Mouse (Mus musculus): Measurements from ENCODE around the gene Hhat. TPM values are rescaled to one million over a fixed set of nuclear protein-coding genes. Genes with fewer than 3 reads are reported as not detected.

The Hhat gene
- polyA plus RNA-seq, 1 experiment = 3.1 TPM

- H3K9ac ChIP-seq (ENCODE audit: low read depth, poor library complexity, severe bottlenecking) = no peak overlapping the region
- no peaks in the 10 kb centered on the region for H3K27me3 ChIP-seq (ENCODE audit: control insufficient read depth, insufficient read depth, low read length, poor library complexity, severe bottlenecking)
- H3K36me3 ChIP-seq (ENCODE audit: control insufficient read depth, insufficient read depth, low read length, poor library complexity, severe bottlenecking) = no peaks in the 10 kb centered on the region
- no peak overlapping the region for H3K4me3 ChIP-seq (ENCODE audit: low read depth, low read length)
- H3K27ac ChIP-seq (ENCODE audit: insufficient read depth, low read length) = no peak overlapping the region
- TF ChIP-seq EP300 (IDR thresholded peaks at IDR 0.05; ENCODE audit: insufficient read depth, low read depth, low read length) (peak; percentile 9; the same call in 1 of the 2 replicates), CTCF (IDR thresholded peaks at IDR 0.05; ENCODE audit: low read depth, low read length) (no peak)
- no peaks in the 10 kb centered on the region for H3K4me1 ChIP-seq (ENCODE audit: control insufficient read depth, insufficient read depth, low read length)
- H3K9me3 ChIP-seq (replicated peaks; ENCODE audit: control insufficient read depth, insufficient read depth, low read length, poor library complexity, severe bottlenecking) = no peaks in the 10 kb centered on the region
Observed at GRCm38 (mm10) chr1:192796201-192797010, 25.4 kb upstream of the Hhat start.

GRCm38 (mm10) chr1:192794957-192795745 lies 24.1 kb upstream of the Hhat start:
- Histone ChIP-seq H3K9ac (ENCODE audit: low read depth, poor library complexity, severe bottlenecking) (no peak overlapping the region), H3K4me1 (ENCODE audit: control insufficient read depth, insufficient read depth, low read length) (peaks cover 2% of the 10 kb centered on the region), H3K27ac (ENCODE audit: insufficient read depth, low read length) (no peak overlapping the region), H3K4me3 (ENCODE audit: low read depth, low read length) (no peak overlapping the region), H3K27me3 (ENCODE audit: control insufficient read depth, insufficient read depth, low read length, poor library complexity, severe bottlenecking) (no peaks in the 10 kb centered on the region), H3K36me3 (ENCODE audit: control insufficient read depth, insufficient read depth, low read length, poor library complexity, severe bottlenecking) (no peaks in the 10 kb centered on the region), H3K9me3 (replicated peaks; ENCODE audit: control insufficient read depth, insufficient read depth, low read length, poor library complexity, severe bottlenecking) (no peaks in the 10 kb centered on the region)
- TF ChIP-seq CTCF (IDR thresholded peaks at IDR 0.05; ENCODE audit: low read depth, low read length) (peak; percentile 11), EP300 (IDR thresholded peaks at IDR 0.05; ENCODE audit: insufficient read depth, low read depth, low read length) (no peak)

- no peaks in the 10 kb centered on the region for H3K36me3 ChIP-seq (ENCODE audit: control insufficient read depth, insufficient read depth, low read length, poor library complexity, severe bottlenecking)
- peaks cover 2% of the 10 kb centered on the region for H3K4me1 ChIP-seq (ENCODE audit: control insufficient read depth, insufficient read depth, low read length)
- no peaks in the 10 kb centered on the region for H3K27me3 ChIP-seq (ENCODE audit: control insufficient read depth, insufficient read depth, low read length, poor library complexity, severe bottlenecking)
- no peak overlapping the region for H3K4me3 ChIP-seq (ENCODE audit: low read depth, low read length)
- peak overlapping the region; percentile 8; the same call in 1 of the 2 replicates for H3K27ac ChIP-seq (ENCODE audit: insufficient read depth, low read length)
- no peaks in the 10 kb centered on the region for H3K9me3 ChIP-seq (replicated peaks; ENCODE audit: control insufficient read depth, insufficient read depth, low read length, poor library complexity, severe bottlenecking)
- TF ChIP-seq POLR2A (IDR thresholded peaks at IDR 0.05; ENCODE audit: insufficient read depth, low read length) (no peak), EP300 (IDR thresholded peaks at IDR 0.05; ENCODE audit: insufficient read depth, low read depth, low read length) (no peak), CTCF (IDR thresholded peaks at IDR 0.05; ENCODE audit: low read depth, low read length) (no peak)
- H3K9ac ChIP-seq (ENCODE audit: low read depth, poor library complexity, severe bottlenecking) = no peak overlapping the region
Observed at GRCm38 (mm10) chr1:192791897-192792361, 20.9 kb upstream of the Hhat start.

GRCm38 (mm10) chr1:192790442-192790841 lies 19.4 kb upstream of the Hhat start:
- H3K27ac ChIP-seq (ENCODE audit: insufficient read depth, low read length) = no peak overlapping the region
- H3K36me3 ChIP-seq (ENCODE audit: control insufficient read depth, insufficient read depth, low read length, poor library complexity, severe bottlenecking) = no peaks in the 10 kb centered on the region
- no peak overlapping the region for H3K4me3 ChIP-seq (ENCODE audit: low read depth, low read length)
- no peaks in the 10 kb centered on the region for H3K27me3 ChIP-seq (ENCODE audit: control insufficient read depth, insufficient read depth, low read length, poor library complexity, severe bottlenecking)
- peaks cover 2% of the 10 kb centered on the region for H3K4me1 ChIP-seq (ENCODE audit: control insufficient read depth, insufficient read depth, low read length)
- no peak for TF ChIP-seq POLR2A (IDR thresholded peaks at IDR 0.05; ENCODE audit: insufficient read depth, low read length)
- peak; percentile 45 for TF ChIP-seq CTCF (IDR thresholded peaks at IDR 0.05; ENCODE audit: low read depth, low read length)
- no peak overlapping the region for H3K9ac ChIP-seq (ENCODE audit: low read depth, poor library complexity, severe bottlenecking)
- H3K9me3 ChIP-seq (replicated peaks; ENCODE audit: control insufficient read depth, insufficient read depth, low read length, poor library complexity, severe bottlenecking) = no peaks in the 10 kb centered on the region

GRCm38 (mm10) chr1:192789828-192790227 lies 18.8 kb upstream of the Hhat start:
- Histone ChIP-seq H3K36me3 (ENCODE audit: control insufficient read depth, insufficient read depth, low read length, poor library complexity, severe bottlenecking) (no peaks in the 10 kb centered on the region), H3K27me3 (ENCODE audit: control insufficient read depth, insufficient read depth, low read length, poor library complexity, severe bottlenecking) (no peaks in the 10 kb centered on the region), H3K9ac (ENCODE audit: low read depth, poor library complexity, severe bottlenecking) (no peak overlapping the region), H3K4me3 (ENCODE audit: low read depth, low read length) (no peak overlapping the region), H3K27ac (ENCODE audit: insufficient read depth, low read length) (no peak overlapping the region), H3K4me1 (ENCODE audit: control insufficient read depth, insufficient read depth, low read length) (peaks cover 2% of the 10 kb centered on the region), H3K9me3 (replicated peaks; ENCODE audit: control insufficient read depth, insufficient read depth, low read length, poor library complexity, severe bottlenecking) (no peaks in the 10 kb centered on the region)
- TF ChIP-seq EP300 (IDR thresholded peaks at IDR 0.05; ENCODE audit: insufficient read depth, low read depth, low read length) = no peak
- TF ChIP-seq POLR2A (IDR thresholded peaks at IDR 0.05; ENCODE audit: insufficient read depth, low read length) = no peak
- no peak for TF ChIP-seq CTCF (IDR thresholded peaks at IDR 0.05; ENCODE audit: low read depth, low read length)

- H3K27ac ChIP-seq (ENCODE audit: insufficient read depth, low read length) = no peak overlapping the region
- no peaks in the 10 kb centered on the region for H3K36me3 ChIP-seq (ENCODE audit: control insufficient read depth, insufficient read depth, low read length, poor library complexity, severe bottlenecking)
- no peak overlapping the region for H3K4me3 ChIP-seq (ENCODE audit: low read depth, low read length)
- no peak for TF ChIP-seq POLR2A (IDR thresholded peaks at IDR 0.05; ENCODE audit: insufficient read depth, low read length)
- TF ChIP-seq CTCF (IDR thresholded peaks at IDR 0.05; ENCODE audit: low read depth, low read length) = no peak
- no peak for TF ChIP-seq EP300 (IDR thresholded peaks at IDR 0.05; ENCODE audit: insufficient read depth, low read depth, low read length)
- H3K9me3 ChIP-seq (replicated peaks; ENCODE audit: control insufficient read depth, insufficient read depth, low read length, poor library complexity, severe bottlenecking) = no peaks in the 10 kb centered on the region
- H3K27me3 ChIP-seq (ENCODE audit: control insufficient read depth, insufficient read depth, low read length, poor library complexity, severe bottlenecking) = no peaks in the 10 kb centered on the region
- H3K4me1 ChIP-seq (ENCODE audit: control insufficient read depth, insufficient read depth, low read length) = peaks cover 2% of the 10 kb centered on the region
- no peak overlapping the region for H3K9ac ChIP-seq (ENCODE audit: low read depth, poor library complexity, severe bottlenecking)
Observed at GRCm38 (mm10) chr1:192789111-192789522, 18.1 kb upstream of the Hhat start.

Measured in ES-Bruce4 (cell line).